In the genomic region with DNA sequence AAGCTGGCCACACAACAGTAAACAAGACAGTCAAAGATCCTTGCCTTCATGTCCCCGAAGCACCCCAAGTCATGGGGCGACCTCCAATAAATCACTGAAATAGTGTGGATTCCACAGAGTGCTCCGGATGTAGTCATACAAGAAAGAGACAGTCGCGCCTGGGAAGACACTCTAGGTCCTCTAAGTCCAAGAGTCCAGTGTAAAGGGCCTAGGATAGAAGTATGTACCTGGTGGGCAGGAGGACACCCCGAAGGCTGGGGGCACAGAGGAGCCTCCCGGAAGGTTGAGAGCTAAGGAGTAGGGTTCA, we compare ENCODE assay signal across 10 mouse cellular contexts. TPM values are rescaled to one million over a fixed set of nuclear protein-coding genes. Genes with fewer than 3 reads are reported as not detected.
A peak's percentile ranks its signal among the peaks of the same experiment; 100 is the strongest.
DNase-seq lines count a peak whose midpoint lies in the region; ATAC-seq and TF ChIP-seq lines count a peak whose summit lies in the region.
"Had no signal": no experiment of that assay in that cellular context is flagged by ENCODE, and none has a peak within 500 bp of the region (broad histone marks: within the 10 kb centered on the region; RNA-seq: fewer than 3 reads in every experiment).

No protein-coding gene starts in this region.

- WGBS in forebrain, embryonic 12.5 days, result 56% methylated on average over 7 of the region's 7 CpGs
- 54% methylated on average over 7 of the region's 7 CpGs for WGBS in forebrain, embryonic 11.5 days
- 50% methylated on average over 7 of the region's 7 CpGs for WGBS in liver, embryonic 11.5 days
- WGBS in hindbrain, embryonic 16.5 days, result 46% methylated on average over 7 of the region's 7 CpGs

- no peak overlapping the region for H3K27ac ChIP-seq in forebrain, embryonic 12.5 days
- H3K27ac ChIP-seq in forebrain, embryonic 11.5 days (ENCODE audit: low read depth, low read length), result no peak overlapping the region
- H3K27ac ChIP-seq in liver, embryonic 11.5 days (ENCODE audit: low read depth, low read length), result no peak overlapping the region
- H3K27ac ChIP-seq in hindbrain, embryonic 16.5 days (ENCODE audit: low read depth, low read length), result no peak overlapping the region

- no peaks in the 10 kb centered on the region for H3K9me3 ChIP-seq in forebrain, embryonic 12.5 days
- H3K9me3 ChIP-seq in forebrain, embryonic 11.5 days (ENCODE audit: control insufficient read depth, low read length), result no peaks in the 10 kb centered on the region
- H3K9me3 ChIP-seq in liver, embryonic 11.5 days (ENCODE audit: control insufficient read depth, low read length), result no peaks in the 10 kb centered on the region
- H3K9me3 ChIP-seq in hindbrain, embryonic 16.5 days (ENCODE audit: control insufficient read depth, low read length), result no peaks in the 10 kb centered on the region

- no peak overlapping the region; the same call in 1 of the 2 replicates for H3K9ac ChIP-seq in forebrain, embryonic 12.5 days
- H3K9ac ChIP-seq in forebrain, embryonic 11.5 days (ENCODE audit: low read length), result no peak overlapping the region
- H3K9ac ChIP-seq in liver, embryonic 11.5 days (ENCODE audit: low read depth, low read length), result no peak overlapping the region
- H3K9ac ChIP-seq in hindbrain, embryonic 16.5 days (ENCODE audit: low read depth, low read length), result no peak overlapping the region

- DNase-seq in forebrain, embryonic 11.5 days (ENCODE audit: low spot score), result no peak
- no peak for DNase-seq in liver, embryonic 11.5 days (ENCODE audit: low spot score)
- DNase-seq in liver, result no peak
- DNase-seq in spleen, postnatal 14 days (ENCODE audit: low spot score in 2 of 2), result no peak
- no peak for DNase-seq in cerebellum, adult 18-20 months

- ATAC-seq in forebrain, embryonic 12.5 days (ENCODE audit: low FRiP score), result peak; percentile 52
- ATAC-seq in forebrain, embryonic 11.5 days (replicated peaks; ENCODE audit: low FRiP score), result no peak; the same call in 1 of the 2 replicates
- ATAC-seq in liver, embryonic 11.5 days (replicated peaks; ENCODE audit: low FRiP score), result no peak
- ATAC-seq in hindbrain, embryonic 16.5 days, result peak; percentile 25

- no peaks in the 10 kb centered on the region for H3K27me3 ChIP-seq in forebrain, embryonic 12.5 days
- H3K27me3 ChIP-seq in forebrain, embryonic 11.5 days (ENCODE audit: control insufficient read depth, insufficient read depth, low read length), result no peaks in the 10 kb centered on the region
- H3K27me3 ChIP-seq in liver, embryonic 11.5 days (replicated peaks; ENCODE audit: control insufficient read depth, insufficient read depth, low read length), result no peaks in the 10 kb centered on the region
- no peaks in the 10 kb centered on the region for H3K27me3 ChIP-seq in hindbrain, embryonic 16.5 days (replicated peaks; ENCODE audit: control insufficient read depth, insufficient read depth, low read length)
- no peaks in the 10 kb centered on the region for H3K27me3 ChIP-seq in myocyte (ENCODE audit: control insufficient read depth, insufficient read depth, insufficient read length)

- no peak for TF ChIP-seq POLR2A in myocyte (IDR thresholded peaks at IDR 0.05; ENCODE audit: insufficient read length, low read depth)

- peaks cover 6% of the 10 kb centered on the region for H3K36me3 ChIP-seq in forebrain, embryonic 12.5 days (replicated peaks)
- no peaks in the 10 kb centered on the region; the same call in 1 of the 2 replicates for H3K36me3 ChIP-seq in forebrain, embryonic 11.5 days (ENCODE audit: control insufficient read depth, insufficient read depth, low read length)
- H3K36me3 ChIP-seq in liver, embryonic 11.5 days (ENCODE audit: control insufficient read depth, insufficient read depth, low read length), result no peaks in the 10 kb centered on the region
- peaks cover 29% of the 10 kb centered on the region for H3K36me3 ChIP-seq in hindbrain, embryonic 16.5 days (ENCODE audit: control insufficient read depth, insufficient read depth, low read length)
- no peaks in the 10 kb centered on the region for H3K36me3 ChIP-seq in myocyte (ENCODE audit: control insufficient read depth, insufficient read depth)

- peak overlapping the region; percentile 39 for H3K4me2 ChIP-seq in forebrain, embryonic 12.5 days
- H3K4me2 ChIP-seq in forebrain, embryonic 11.5 days (ENCODE audit: low read depth, low read length, severe bottlenecking), result no peak overlapping the region
- peak overlapping the region; percentile 36 for H3K4me2 ChIP-seq in liver, embryonic 11.5 days
- no peak overlapping the region for H3K4me2 ChIP-seq in hindbrain, embryonic 16.5 days (ENCODE audit: low read length)
- peak overlapping the region; percentile 12 for H3K4me2 ChIP-seq in myocyte (ENCODE audit: low read depth)

- H3K79me2 ChIP-seq in myocyte (ENCODE audit: control insufficient read depth, insufficient read depth), result no peaks in the 10 kb centered on the region

- H3ac ChIP-seq in myocyte (ENCODE audit: control insufficient read depth, insufficient read length), result no peak overlapping the region

- peaks cover 18% of the 10 kb centered on the region for H3K4me1 ChIP-seq in forebrain, embryonic 12.5 days
- peaks cover 3% of the 10 kb centered on the region; the same call in 1 of the 2 replicates for H3K4me1 ChIP-seq in forebrain, embryonic 11.5 days (replicated peaks; ENCODE audit: control insufficient read depth, insufficient read depth, low read length)
- peaks cover 3% of the 10 kb centered on the region for H3K4me1 ChIP-seq in liver, embryonic 11.5 days (replicated peaks; ENCODE audit: control insufficient read depth, insufficient read depth, low read length)
- peaks cover 8% of the 10 kb centered on the region for H3K4me1 ChIP-seq in hindbrain, embryonic 16.5 days (ENCODE audit: control insufficient read depth, insufficient read depth, low read depth, low read length)

- peak overlapping the region; percentile 10; the same call in 1 of the 2 replicates for H3K4me3 ChIP-seq in forebrain, embryonic 12.5 days (replicated peaks)
- no peak overlapping the region for H3K4me3 ChIP-seq in forebrain, embryonic 11.5 days (ENCODE audit: low read depth, low read length)
- no peak overlapping the region for H3K4me3 ChIP-seq in liver, embryonic 11.5 days (ENCODE audit: low read depth, low read length)
- H3K4me3 ChIP-seq in hindbrain, embryonic 16.5 days (ENCODE audit: low read length), result no peak overlapping the region
- no peak overlapping the region for H3K4me3 ChIP-seq in myocyte

TF ChIP-seq in myocyte, 11 proteins besides CTCF, POLR2A, EP300 and RAD21:
- TF ChIP-seq USF1 (IDR thresholded peaks at IDR 0.05; ENCODE audit: low read depth), result no peak
- TF ChIP-seq MYOG (IDR thresholded peaks at IDR 0.05; ENCODE audit: control insufficient read depth in 1 of 3, insufficient read depth in 1 of 3, insufficient read length in 2 of 3, low read depth in 2 of 3), result no peak
- no peak for TF ChIP-seq TCF12 (IDR thresholded peaks at IDR 0.05; ENCODE audit: insufficient read depth, poor library complexity, severe bottlenecking)
- no peak for TF ChIP-seq MAX (IDR thresholded peaks at IDR 0.05; ENCODE audit: low read depth)
- no peak for TF ChIP-seq TCF3 (IDR thresholded peaks at IDR 0.05; ENCODE audit: insufficient read length, low read depth)

RNA-seq across cellular contexts. Expression of a gene that starts 23.7 kb away (rescaled TPM):
- polyA plus RNA-seq in forebrain, embryonic 12.5 days (2016; fragmentation: Nextera tagmentation; extraction: Ambion mirVana), result 39.9 and 45.0 TPM in 2 replicates
- 42.8 and 47.3 TPM in 2 replicates for polyA plus RNA-seq in forebrain, embryonic 11.5 days (2014; fragmentation: Nextera tagmentation; extraction: Ambion mirVana)
- 1.0 and 1.4 TPM in 2 replicates for polyA plus RNA-seq in liver, embryonic 11.5 days (2014; fragmentation: Nextera tagmentation; extraction: Ambion mirVana)
- polyA plus RNA-seq in hindbrain, embryonic 16.5 days (2015; fragmentation: Nextera tagmentation; extraction: Ambion mirVana), result 42.8 and 43.2 TPM in 2 replicates
- polyA plus RNA-seq in myocyte (2012; fragmentation: generic; extraction: Trizol), result 0.19 TPM

RNA-seq across cellular contexts. Expression of a gene that starts 27.2 kb away (rescaled TPM):
- polyA plus RNA-seq in forebrain, embryonic 12.5 days (2016; fragmentation: Nextera tagmentation; extraction: Ambion mirVana), result 46.9 and 55.5 TPM in 2 replicates
- polyA plus RNA-seq in forebrain, embryonic 11.5 days (2014; fragmentation: Nextera tagmentation; extraction: Ambion mirVana), result 32.6 and 32.8 TPM in 2 replicates
- polyA plus RNA-seq in liver, embryonic 11.5 days (2014; fragmentation: Nextera tagmentation; extraction: Ambion mirVana), result 10.8 and 12.5 TPM in 2 replicates
- 116 and 126 TPM in 2 replicates for polyA plus RNA-seq in hindbrain, embryonic 16.5 days (2015; fragmentation: Nextera tagmentation; extraction: Ambion mirVana)
- 18.0 TPM for polyA plus RNA-seq in myocyte (2012; fragmentation: generic; extraction: Trizol)

RNA-seq across cellular contexts. Expression of a gene that starts 33.1 kb away (rescaled TPM):
- 0.13 TPM in 2 replicates for polyA plus RNA-seq in forebrain, embryonic 12.5 days (2016; fragmentation: Nextera tagmentation; extraction: Ambion mirVana)
- polyA plus RNA-seq in forebrain, embryonic 11.5 days (2014; fragmentation: Nextera tagmentation; extraction: Ambion mirVana), result 0.20 and 0.21 TPM in 2 replicates
- 0.21 TPM in 2 replicates for polyA plus RNA-seq in liver, embryonic 11.5 days (2014; fragmentation: Nextera tagmentation; extraction: Ambion mirVana)
- not detected in 2 replicates for polyA plus RNA-seq in hindbrain, embryonic 16.5 days (2015; fragmentation: Nextera tagmentation; extraction: Ambion mirVana)
- polyA plus RNA-seq in myocyte (2012; fragmentation: generic; extraction: Trizol), result 2.4 TPM
- polyA plus RNA-seq: brain, embryonic 14.5 days; cortical plate, adult 2 months had no signal

RNA-seq across cellular contexts. Expression of a gene that starts 45.0 kb away (rescaled TPM):
- polyA plus RNA-seq in forebrain, embryonic 12.5 days (2016; fragmentation: Nextera tagmentation; extraction: Ambion mirVana), result 36.8 TPM in 2 replicates
- polyA plus RNA-seq in forebrain, embryonic 11.5 days (2014; fragmentation: Nextera tagmentation; extraction: Ambion mirVana), result 14.1 and 19.5 TPM in 2 replicates
- polyA plus RNA-seq in liver, embryonic 11.5 days (2014; fragmentation: Nextera tagmentation; extraction: Ambion mirVana), result 11.8 and 13.9 TPM in 2 replicates
- 24.8 and 28.5 TPM in 2 replicates for polyA plus RNA-seq in hindbrain, embryonic 16.5 days (2015; fragmentation: Nextera tagmentation; extraction: Ambion mirVana)
- 35.0 TPM for polyA plus RNA-seq in myocyte (2012; fragmentation: generic; extraction: Trizol)

RNA-seq across cellular contexts. Expression of a gene that starts 45.1 kb away (rescaled TPM):
- 1.3 and 1.8 TPM in 2 replicates for polyA plus RNA-seq in forebrain, embryonic 12.5 days (2016; fragmentation: Nextera tagmentation; extraction: Ambion mirVana)
- polyA plus RNA-seq in forebrain, embryonic 11.5 days (2014; fragmentation: Nextera tagmentation; extraction: Ambion mirVana), result 0.88 and 0.90 TPM in 2 replicates
- polyA plus RNA-seq in liver, embryonic 11.5 days (2014; fragmentation: Nextera tagmentation; extraction: Ambion mirVana), result 0.21 and 0.74 TPM in 2 replicates
- polyA plus RNA-seq in hindbrain, embryonic 16.5 days (2015; fragmentation: Nextera tagmentation; extraction: Ambion mirVana), result 0.59 and 0.71 TPM in 2 replicates
- 0.36 TPM for polyA plus RNA-seq in myocyte (2012; fragmentation: generic; extraction: Trizol)

Comparison
In these comparisons a context has a peak if more than half of its experiments do, and no peak if none do; other contexts are left out.
1. ATAC-seq: peak in forebrain, embryonic 12.5 days (single experiment) and hindbrain, embryonic 16.5 days (single experiment); none in forebrain, embryonic 11.5 days (single experiment) and liver, embryonic 11.5 days (single experiment).
2. H3K4me2 ChIP-seq: peak in forebrain, embryonic 12.5 days (single experiment), liver, embryonic 11.5 days (single experiment) and myocyte (single experiment); none in forebrain, embryonic 11.5 days (single experiment) and hindbrain, embryonic 16.5 days (single experiment).
3. RNA of a gene that starts 23.7 kb away (polyA plus RNA-seq): 42.8 to 47.3 TPM in forebrain, embryonic 11.5 days, 42.8 to 43.2 TPM in hindbrain, embryonic 16.5 days and 39.9 to 45.0 TPM in forebrain, embryonic 12.5 days; 1.0 to 1.4 TPM in liver, embryonic 11.5 days and 0.19 TPM in myocyte (single experiment); every median in the first group is over 10 times any median in the second.